Mouse (Mus musculus) right cerebral cortex, postnatal 10 days (tissue): ENCODE data around the gene Romo1.

ENCODE experiments used
- DNase-seq, 2 experiments: peaks; one replicate each; pipeline ENCODE4 v3.0.0; 2021; ENCODE audit warnings: low spot score in 2 of 2

Romo1 gene

DNA sequence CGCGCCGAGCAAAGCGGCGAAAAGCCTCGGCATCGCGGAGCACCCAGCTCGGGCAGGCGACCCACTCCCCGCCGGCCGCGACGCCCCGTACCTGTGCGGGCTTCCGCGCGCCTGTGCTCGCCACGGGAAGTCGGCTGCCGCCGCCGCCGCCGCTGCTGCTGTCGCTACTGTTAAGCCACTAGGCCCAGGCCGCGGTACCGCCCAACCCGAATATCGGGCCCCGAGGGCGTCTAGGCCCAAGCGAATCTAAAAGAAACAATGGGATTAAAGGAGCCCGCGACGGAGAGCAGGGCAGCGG is 35.9 kb downstream of the Romo1 start:
- no peak for DNase-seq

DNA sequence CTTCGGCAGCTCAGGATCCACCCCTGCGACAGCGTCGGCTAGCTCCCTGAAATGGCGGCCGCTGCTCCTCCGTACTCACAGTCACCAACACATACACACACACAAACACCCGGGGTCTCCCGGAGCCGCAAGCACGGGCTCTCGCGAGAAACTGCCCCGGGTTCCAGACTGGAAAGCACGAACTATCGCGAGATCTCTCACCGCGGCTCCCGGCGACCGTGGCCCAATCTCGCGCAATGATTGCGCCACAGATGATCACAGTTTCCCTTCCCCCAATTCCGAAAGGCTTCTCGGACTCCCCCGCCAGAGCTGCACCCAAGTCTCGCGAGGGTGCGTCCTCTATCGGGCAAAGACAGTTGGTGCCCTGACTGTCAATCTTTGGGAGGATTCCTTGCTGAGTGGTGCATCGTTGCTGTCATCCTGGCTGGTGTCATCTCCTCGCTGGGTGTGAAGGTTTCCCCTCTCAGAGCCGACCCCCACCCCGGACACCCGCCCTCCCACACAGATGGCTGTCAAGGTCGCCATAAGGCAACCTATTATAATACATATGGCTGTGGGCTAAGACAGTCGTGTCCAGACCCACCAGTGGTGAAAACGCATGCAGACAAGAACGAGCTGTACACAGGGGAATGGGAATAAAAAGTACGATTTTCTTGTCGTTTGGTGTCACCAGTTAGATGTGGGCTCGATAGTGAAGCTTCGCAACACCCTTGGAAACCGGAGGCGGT is 36.4 kb downstream of the Romo1 start, which contains the start of gene Rbm39:
Gene Rbm39, minus strand, starts transcription at position 145 of the 728 bp plus-strand sequence.
- DNase-seq: peak; percentile 100

DNA sequence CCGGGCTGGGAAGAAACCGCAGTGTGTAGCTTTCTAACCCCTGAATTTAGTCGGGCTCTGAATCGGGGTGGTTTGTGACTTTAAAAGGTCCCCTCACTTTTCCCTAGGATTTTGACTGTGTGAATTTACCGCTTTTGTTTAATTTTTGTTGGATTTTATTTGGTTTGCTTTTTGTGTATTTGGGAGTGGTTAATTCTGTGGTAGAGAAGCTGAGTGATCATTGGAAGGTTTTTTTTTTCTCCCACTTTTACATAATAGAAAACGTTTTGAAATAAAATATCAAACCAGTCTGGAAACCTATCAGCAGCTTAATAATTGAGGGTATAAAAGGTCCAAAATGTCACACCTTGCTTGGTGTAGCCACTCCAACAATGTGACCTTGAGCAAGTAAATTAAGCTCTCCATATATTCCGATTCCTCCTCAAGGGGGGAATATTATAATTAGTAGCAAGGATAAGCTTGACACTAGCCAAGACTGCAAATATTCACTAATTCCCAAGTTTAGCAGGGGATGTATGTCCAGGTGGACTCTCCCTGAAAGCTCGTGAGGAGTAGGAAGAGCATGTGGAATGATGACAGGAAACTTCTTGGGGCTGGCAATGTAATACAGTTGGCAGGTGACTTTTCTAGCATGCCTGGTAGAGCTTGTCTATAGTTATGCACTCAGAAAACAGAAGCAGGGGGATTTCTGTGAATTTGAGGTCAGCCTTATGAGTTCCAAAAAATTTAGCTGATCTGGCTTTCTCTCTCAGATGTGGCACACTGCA is 37.2 kb downstream of the Romo1 start:
- DNase-seq: no peak

DNA sequence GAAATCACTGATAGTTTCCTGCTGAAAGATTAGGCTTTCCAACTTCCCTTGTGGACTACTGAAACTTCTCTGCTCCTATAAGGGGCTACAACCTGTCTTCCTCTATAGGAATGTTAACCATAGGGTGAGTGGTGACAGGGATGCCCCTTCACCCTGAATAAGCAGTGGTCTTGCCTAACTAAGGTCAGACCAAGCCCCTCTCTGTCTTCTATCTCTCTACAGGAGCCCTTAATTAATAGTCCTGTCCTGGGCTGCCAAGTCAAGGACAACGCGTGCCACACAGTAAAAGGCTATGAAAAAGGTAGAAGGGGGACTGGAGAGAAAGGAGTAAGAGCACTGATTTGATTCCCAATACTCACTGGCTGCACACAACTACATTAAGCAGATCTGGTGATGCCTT is 37.8 kb downstream of the Romo1 start:
- DNase-seq: no peak

DNA sequence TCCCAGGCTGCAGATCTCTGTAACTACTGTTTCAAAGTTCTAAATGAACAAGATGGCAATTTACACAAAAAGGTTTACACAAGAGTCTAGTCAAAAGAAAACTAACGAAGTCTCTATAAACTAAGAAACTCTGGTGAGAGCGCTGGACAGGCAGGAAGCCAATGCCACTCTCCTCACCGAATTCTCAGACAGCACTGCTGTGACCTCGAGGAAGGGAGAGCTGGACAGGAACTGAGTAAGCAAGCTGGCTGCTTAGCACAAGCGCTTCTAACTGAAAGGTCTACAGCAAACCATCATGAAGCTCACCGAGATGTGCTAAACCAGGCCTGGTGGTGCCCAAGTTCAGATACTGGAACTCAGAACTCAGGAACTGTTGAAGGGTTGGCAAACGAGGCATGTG is 45.4 kb downstream of the Romo1 start:
- DNase-seq: peak; percentile 23 to 24

DNA sequence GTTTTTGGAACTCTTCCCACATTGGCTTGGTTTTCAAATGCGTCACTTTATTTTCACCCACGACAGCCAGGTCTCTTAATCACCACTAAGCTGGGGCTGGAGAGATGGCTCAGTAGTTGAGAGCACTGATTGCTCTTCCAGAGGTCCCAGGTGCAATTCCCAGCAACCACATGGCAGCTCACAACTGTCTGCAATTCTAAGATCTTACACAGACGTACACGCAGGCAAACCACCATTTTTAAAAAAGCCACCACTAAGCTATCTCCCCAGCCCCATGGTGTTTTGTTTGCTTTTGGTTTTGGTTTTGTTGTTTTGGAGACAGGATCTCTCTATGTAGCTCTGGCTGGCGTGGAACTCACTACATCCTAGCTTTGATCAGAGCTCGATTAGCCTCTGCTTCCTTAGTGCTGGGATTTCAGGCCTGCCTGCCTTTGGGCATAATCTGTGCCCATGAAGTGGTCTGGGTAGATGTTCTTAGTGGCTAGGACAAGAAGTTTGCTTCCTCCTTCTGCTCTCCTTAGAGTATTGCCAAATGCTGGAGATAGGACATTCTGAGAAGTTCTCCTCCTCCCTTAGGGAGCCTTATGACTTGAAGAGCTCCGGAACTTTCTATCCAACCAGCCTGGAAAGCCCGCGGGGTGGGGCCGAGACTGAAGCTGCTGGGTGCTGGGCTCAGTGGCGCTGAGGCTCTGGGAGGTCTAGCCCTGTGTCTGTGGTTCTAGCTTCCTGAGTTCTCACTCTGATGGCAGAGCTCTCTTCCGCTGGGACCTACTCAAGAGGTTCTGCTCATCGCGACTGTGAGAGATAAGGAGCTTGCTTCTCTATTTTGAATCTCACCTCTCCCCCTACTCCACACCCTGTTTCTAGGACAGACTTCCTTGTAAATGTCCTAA is 46.4 kb downstream of the Romo1 start:
- DNase-seq: peak; percentile 20 to 25

GRCm38 (mm10) chr2:156191540-156191939 is 47.7 kb downstream of the Romo1 start:
- no peak for DNase-seq

GRCm38 (mm10) chr2:156192068-156192467 is 48.2 kb downstream of the Romo1 start:
- DNase-seq: no peak

GRCm38 (mm10) chr2:156193066-156193862 is 49.4 kb downstream of the Romo1 start:
- no peak for DNase-seq

- DNase-seq: no peak
These were observed 50.7 kb downstream of the Romo1 start for GRCm38 (mm10) chr2:156194571-156194970.
